10 mouse cellular contexts compared by ENCODE assay signal in the genomic region with DNA sequence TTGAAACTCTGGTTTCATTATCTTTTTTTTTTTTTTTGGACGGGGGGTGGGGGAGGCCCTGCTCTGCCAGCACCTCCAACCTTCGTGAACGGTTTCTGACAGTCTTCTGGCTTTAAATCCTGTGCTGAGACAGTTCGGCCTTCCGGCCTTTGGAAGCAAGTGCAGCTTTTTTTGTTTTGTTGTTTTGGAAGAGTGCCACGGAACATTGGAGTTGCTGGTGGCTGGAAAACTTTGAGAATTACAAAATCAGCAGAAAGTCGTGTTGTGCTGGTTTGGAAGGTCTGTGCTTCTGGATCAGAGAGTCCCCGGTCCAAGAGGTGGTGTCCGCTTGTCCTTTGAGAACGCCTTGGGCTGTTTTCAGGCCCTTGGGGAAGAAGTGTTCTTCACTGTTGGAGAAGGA. TPM values are rescaled to one million over a fixed set of nuclear protein-coding genes. Genes with fewer than 3 reads are reported as not detected.
DNase-seq lines count a peak whose midpoint lies in the region; ATAC-seq and TF ChIP-seq lines count a peak whose summit lies in the region.
"Had no signal": no experiment of that assay in that cellular context is flagged by ENCODE, and none has a peak within 500 bp of the region (broad histone marks: within the 10 kb centered on the region; RNA-seq: fewer than 3 reads in every experiment).

No protein-coding gene starts in this region.

- no peaks in the 10 kb centered on the region for H3K9me3 ChIP-seq in embryonic facial prominence, embryonic 14.5 days (ENCODE audit: control insufficient read depth, low read length)
- H3K9me3 ChIP-seq in intestine, embryonic 15.5 days, result no peaks in the 10 kb centered on the region
- H3K9me3 ChIP-seq: hindbrain, embryonic 10.5 days had no signal

- H3K36me3 ChIP-seq in embryonic facial prominence, embryonic 14.5 days (ENCODE audit: control insufficient read depth, insufficient read depth, low read length), result no peaks in the 10 kb centered on the region
- H3K36me3 ChIP-seq in intestine, embryonic 15.5 days, result no peaks in the 10 kb centered on the region

- no peak for TF ChIP-seq POLR2A in lung, adult 2 months (IDR thresholded peaks at IDR 0.05; ENCODE audit: borderline replicate concordance, extremely low read depth, low read depth, low read length)

- DNase-seq in lung, adult 18-20 months, result peak; percentile 43 to 66
- no peak for DNase-seq in lung, adult 2 months
- DNase-seq in embryonic facial prominence, embryonic 14.5 days (ENCODE audit: low spot score), result peak; percentile 73
- peak; percentile 71 to 73 for DNase-seq in heart, postnatal 10 days
- DNase-seq in lung, postnatal 36 days, result peak; percentile 82
- no peak for DNase-seq in retina, embryonic 14.5 days (ENCODE audit: low spot score)

- no peak overlapping the region for H3K9ac ChIP-seq in embryonic facial prominence, embryonic 14.5 days (ENCODE audit: low read depth, low read length)
- H3K9ac ChIP-seq in intestine, embryonic 15.5 days, result no peak overlapping the region

- WGBS in lung, adult 2 months, result 40% methylated on average over 10 of the region's 10 CpGs
- WGBS in embryonic facial prominence, embryonic 14.5 days, result 65% methylated on average over 10 of the region's 10 CpGs
- WGBS in intestine, embryonic 15.5 days, result 70% methylated on average over 10 of the region's 10 CpGs

- H3K4me1 ChIP-seq in lung, adult 2 months (ENCODE audit: control insufficient read depth, insufficient read depth, low read length), result peaks cover 4% of the 10 kb centered on the region
- H3K4me1 ChIP-seq in embryonic facial prominence, embryonic 14.5 days (ENCODE audit: control insufficient read depth, insufficient read depth, low read length), result peaks cover 11% of the 10 kb centered on the region
- 0 out of 2 replicates have a peak, but pooled peaks cover 4% of the 10 kb centered on the region for H3K4me1 ChIP-seq in intestine, embryonic 15.5 days (replicated peaks)

- H3K27me3 ChIP-seq in embryonic facial prominence, embryonic 14.5 days (replicated peaks; ENCODE audit: control insufficient read depth, insufficient read depth, low read length), result no peaks in the 10 kb centered on the region
- no peaks in the 10 kb centered on the region for H3K27me3 ChIP-seq in intestine, embryonic 15.5 days (replicated peaks)

- no peak for ATAC-seq in embryonic facial prominence, embryonic 14.5 days (ENCODE audit: low read depth)
- ATAC-seq in CD4-positive, CD25-positive, alpha-beta regulatory T cell, adult 4 months, result no peak
- ATAC-seq in intestine, embryonic 15.5 days, result no peak

- H3K4me2 ChIP-seq in embryonic facial prominence, embryonic 14.5 days (ENCODE audit: low read depth, low read length), result no peak overlapping the region
- H3K4me2 ChIP-seq in intestine, embryonic 15.5 days (replicated peaks), result no peak overlapping the region
- H3K4me2 ChIP-seq: liver, embryonic 11.5 days had no signal

- intact Hi-C loops in heart, postnatal 10 days (cut with DNase I), result no loop called here

- TF ChIP-seq CTCF in lung, adult 2 months (IDR thresholded peaks at IDR 0.05; ENCODE audit: insufficient read depth, low read length), result no peak

- H3K4me3 ChIP-seq in lung, adult 2 months (replicated peaks; ENCODE audit: extremely low read depth, low read depth, low read length), result no peak overlapping the region
- H3K4me3 ChIP-seq in embryonic facial prominence, embryonic 14.5 days (ENCODE audit: low read depth, low read length), result no peak overlapping the region
- H3K4me3 ChIP-seq in intestine, embryonic 15.5 days (replicated peaks), result no peak overlapping the region
- H3K4me3 ChIP-seq: hindbrain, embryonic 10.5 days had no signal

- no peak overlapping the region; the same call in 1 of the 2 replicates for H3K27ac ChIP-seq in embryonic facial prominence, embryonic 14.5 days (replicated peaks; ENCODE audit: low read depth, low read length)
- no peak overlapping the region for H3K27ac ChIP-seq in intestine, embryonic 15.5 days
- H3K27ac ChIP-seq: hindbrain, embryonic 10.5 days had no signal

RNA-seq across cellular contexts. Expression of gene Syde2, which starts 5.1 kb away (rescaled TPM):
- 6.6 and 9.0 TPM in 2 replicates for polyA plus RNA-seq in lung, adult 2 months (2012; rRNA removed)
- polyA plus RNA-seq in embryonic facial prominence, embryonic 14.5 days (2014; fragmentation: Nextera tagmentation; extraction: Ambion mirVana), result 2.3 and 2.4 TPM in 2 replicates
- 10 to 100 TPM; 27.4 to 29.0 TPM for total RNA-seq in heart, postnatal 10 days (2021)
- not detected for polyA plus RNA-seq in CD4-positive, CD25-positive, alpha-beta regulatory T cell, adult 4 months (2017; shearing (Covaris generic))
- polyA plus RNA-seq in intestine, embryonic 15.5 days (2015; fragmentation: Nextera tagmentation; extraction: Ambion mirVana), result 1.9 and 2.4 TPM in 2 replicates

RNA-seq across cellular contexts. Expression of gene 2410004B18Rik, which starts 55.0 kb away (rescaled TPM):
- polyA plus RNA-seq in lung, adult 2 months (2012; rRNA removed), result 13.6 and 16.8 TPM in 2 replicates
- 47.3 and 48.9 TPM in 2 replicates for polyA plus RNA-seq in embryonic facial prominence, embryonic 14.5 days (2014; fragmentation: Nextera tagmentation; extraction: Ambion mirVana)
- 10 to 100 TPM; 22.6 to 23.1 TPM for total RNA-seq in heart, postnatal 10 days (2021)
- 10 to 100 TPM; 18.9 to 21.5 TPM for polyA plus RNA-seq in CD4-positive, CD25-positive, alpha-beta regulatory T cell, adult 4 months (2017; shearing (Covaris generic))
- polyA plus RNA-seq in intestine, embryonic 15.5 days (2015; fragmentation: Nextera tagmentation; extraction: Ambion mirVana), result 48.9 and 55.7 TPM in 2 replicates

Comparison
In these comparisons a context has a peak if more than half of its experiments do, and no peak if none do; other contexts are left out.
1. DNase-seq: peak in lung, adult 18-20 months (2 of 2), embryonic facial prominence, embryonic 14.5 days (single experiment), heart, postnatal 10 days (2 of 2) and lung, postnatal 36 days (single experiment); none in lung, adult 2 months (single experiment) and retina, embryonic 14.5 days (single experiment).